Mouse (Mus musculus): Measurements from ENCODE around the gene Tmem251.

DNA sequence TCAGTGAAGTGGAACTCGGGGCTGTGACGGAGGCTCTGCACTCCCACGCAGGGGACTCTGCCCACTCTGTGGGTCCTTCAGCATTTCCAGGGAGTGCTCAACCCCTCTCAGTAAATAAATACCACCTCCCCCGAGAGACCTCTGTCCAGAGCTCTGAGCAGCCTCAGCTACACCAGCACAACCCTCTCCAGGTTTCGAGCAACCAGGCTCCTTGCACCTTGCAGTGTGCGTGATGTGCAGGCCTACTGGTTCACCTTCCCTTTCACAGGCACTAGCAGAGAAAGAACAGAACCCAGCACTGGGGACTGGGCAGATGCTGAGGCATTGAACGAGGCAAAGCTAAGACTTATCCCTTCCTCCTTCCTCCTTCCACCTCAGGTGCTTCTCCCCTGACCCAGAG, 46.2 kb upstream of the Tmem251 start:
- TF ChIP-seq GATA1 (IDR thresholded peaks at IDR 0.05; ENCODE audit: low read length): no peak
- no peak for TF ChIP-seq TAL1 (IDR thresholded peaks at IDR 0.05; ENCODE audit: low read length)
